Mouse (Mus musculus): ENCODE measurements around the gene Cpxm2.

Gene Cpxm2

GRCm38 (mm10) chr7:132013970-132014369 is 140.6 kb downstream of the Cpxm2 start:
- DNase-seq: no peak

- DNase-seq: no peak
Measured at GRCm38 (mm10) chr7:132012969-132013679, 141.4 kb downstream of the Cpxm2 start.

- no peak for DNase-seq
Measured at GRCm38 (mm10) chr7:132009002-132009401, 145.5 kb downstream of the Cpxm2 start.

GRCm38 (mm10) chr7:132005996-132006696 is 148.4 kb downstream of the Cpxm2 start:
- DNase-seq: no peak

GRCm38 (mm10) chr7:131992873-131993272 is 161.7 kb downstream of the Cpxm2 start:
- DNase-seq: no peak

GRCm38 (mm10) chr7:131992226-131992625 is 162.3 kb downstream of the Cpxm2 start:
- no peak for DNase-seq

- no peak for DNase-seq
Measured at GRCm38 (mm10) chr7:131989056-131989455, 165.5 kb downstream of the Cpxm2 start.

Data from kidney, adult 8-10 months (tissue).